Mouse (Mus musculus) midbrain, embryonic 16.5 days (tissue): ENCODE measurements around the gene Slc2a6. TPM values are rescaled to one million over a fixed set of nuclear protein-coding genes. Genes with fewer than 3 reads are reported as not detected.

ENCODE experiments used
- ATAC-seq: fragments of 200-750 bp; cut with Nextera tagmentation; 2 replicates; pipeline ENCODE4 v1.8.0; 2017; ENCODE audit warnings: moderate TSS enrichment
- H3K27ac ChIP-seq: fragments of 300-500 bp; sonication (generic); 2 replicates; pipeline ENCODE4 v1.5.1; 2014; ENCODE audit warnings: mild to moderate bottlenecking, low read length, mixed read lengths
- H3K27me3 ChIP-seq: fragments of 300-500 bp; sonication (generic); 2 replicates; pipeline ENCODE4 v1.6.1; 2014; ENCODE audit warnings: low read depth, low read length, mixed read lengths; ENCODE audit not compliant: control insufficient read depth, insufficient read depth
- H3K36me3 ChIP-seq: fragments of 300-500 bp; sonication (generic); 2 replicates; pipeline ENCODE4 v1.6.1; 2014; ENCODE audit warnings: mild to moderate bottlenecking, low read length, moderate library complexity, mixed read lengths; ENCODE audit not compliant: control insufficient read depth, insufficient read depth
- H3K4me1 ChIP-seq: fragments of 300-500 bp; sonication (generic); 2 replicates; pipeline ENCODE4 v1.6.1; 2014; ENCODE audit warnings: mild to moderate bottlenecking, low read length, mixed read lengths; ENCODE audit not compliant: control insufficient read depth, insufficient read depth
- H3K4me2 ChIP-seq: fragments of 300-500 bp; sonication (generic); 2 replicates; pipeline ENCODE4 v1.6.1; 2014; ENCODE audit warnings: mild to moderate bottlenecking, low read length, mixed read lengths
- H3K4me3 ChIP-seq: fragments of 300-500 bp; sonication (generic); 2 replicates; pipeline ENCODE4 v1.5.1; 2014; ENCODE audit warnings: low read depth, mild to moderate bottlenecking, low read length, moderate library complexity, mixed read lengths
- H3K9ac ChIP-seq: fragments of 300-500 bp; sonication (generic); 2 replicates; pipeline ENCODE4 v1.6.1; 2014; ENCODE audit warnings: low read depth, low read length, mixed read lengths
- H3K9me3 ChIP-seq: fragments of 300-500 bp; sonication (generic); replicated peaks from 2 replicates; pipeline ENCODE4 v1.6.1; 2014; ENCODE audit warnings: mild to moderate bottlenecking, low read length, mixed read lengths; ENCODE audit not compliant: control insufficient read depth, poor library complexity, severe bottlenecking
- WGBS: fragments of 180-500 bp; shearing (Covaris S2); extraction: QIAGEN DNeasy Blood & Tissue Kit; methylation state at CpG from one replicate; pipeline ENCODE4 v1.1.7; 2014; 5-methylcytosine and 5-hydroxymethylcytosine counted together
- polyA plus RNA-seq: library from polyadenylated mRNA; unstranded; fragments of >200 nt; fragmentation: Nextera tagmentation; extraction: Ambion mirVana; gene quantifications from 2 replicates; pipeline ENCODE4 v1.2.1, GENCODE M21; 2015

The Slc2a6 gene
- polyA plus RNA-seq, 1 experiment from 2014 or later = 12.8 TPM

DNA sequence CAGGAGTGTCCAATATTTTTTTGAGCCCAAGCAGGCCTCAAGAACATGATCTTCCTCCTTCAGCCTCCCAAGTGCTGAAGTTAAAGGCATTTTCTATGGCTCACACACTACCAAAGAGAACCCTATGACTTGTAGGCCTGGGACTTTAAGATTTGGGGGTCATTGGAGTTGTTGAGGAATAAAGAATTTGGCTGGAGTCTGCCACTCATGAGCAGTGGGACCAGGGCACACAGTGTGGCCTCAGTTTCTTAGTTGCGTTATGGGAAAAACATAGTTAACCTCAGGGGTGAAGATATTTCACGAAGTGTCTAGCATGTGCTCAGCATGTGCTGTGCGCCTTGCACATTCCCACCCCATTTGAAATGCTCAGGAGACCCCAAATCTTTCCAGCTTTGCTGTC lies 1.5 kb downstream of the Slc2a6 start:
- Histone ChIP-seq H3K4me1 (peaks cover 7% of the 10 kb centered on the region), H3K27ac (no peak overlapping the region), H3K9me3 (no peaks in the 10 kb centered on the region), H3K27me3 (no peaks in the 10 kb centered on the region; the same call in 1 of the 2 replicates), H3K36me3 (no peaks in the 10 kb centered on the region), H3K4me3 (no peak overlapping the region), H3K9ac (no peak overlapping the region), H3K4me2 (peak overlapping the region; percentile 81; the same call in 1 of the 2 replicates)
- 97% methylated on average over 3 of the region's 3 CpGs for WGBS
- no peak for ATAC-seq

DNA sequence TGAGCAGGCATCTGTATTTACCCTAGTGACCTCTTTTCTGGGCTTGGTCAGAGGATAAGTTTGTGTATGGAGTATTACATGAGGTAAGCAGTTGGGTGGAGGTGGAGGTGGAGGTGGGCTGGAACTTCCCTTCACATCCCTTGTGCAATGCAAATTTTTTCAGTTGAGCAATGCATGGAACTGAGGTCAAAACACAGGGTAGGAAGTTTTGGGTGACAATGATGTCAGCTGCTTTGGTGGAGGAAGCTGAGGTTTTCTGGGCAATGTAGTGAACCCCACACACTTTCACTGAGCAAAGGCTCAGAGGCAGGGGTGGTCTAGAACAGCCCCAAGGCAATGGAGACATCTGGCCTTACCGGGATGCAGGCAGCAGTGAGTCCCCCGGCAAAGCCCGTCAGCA lies 2.3 kb downstream of the Slc2a6 start:
- no peak overlapping the region for H3K4me2 ChIP-seq
- H3K9me3 ChIP-seq = no peaks in the 10 kb centered on the region
- H3K4me1 ChIP-seq = peaks cover 7% of the 10 kb centered on the region
- no peaks in the 10 kb centered on the region; the same call in 1 of the 2 replicates for H3K27me3 ChIP-seq
- WGBS = 85% methylated on average over 3 of the region's 3 CpGs
- no peak overlapping the region for H3K4me3 ChIP-seq
- H3K27ac ChIP-seq = no peak overlapping the region
- H3K36me3 ChIP-seq = no peaks in the 10 kb centered on the region
- H3K9ac ChIP-seq = no peak overlapping the region
- no peak for ATAC-seq

DNA sequence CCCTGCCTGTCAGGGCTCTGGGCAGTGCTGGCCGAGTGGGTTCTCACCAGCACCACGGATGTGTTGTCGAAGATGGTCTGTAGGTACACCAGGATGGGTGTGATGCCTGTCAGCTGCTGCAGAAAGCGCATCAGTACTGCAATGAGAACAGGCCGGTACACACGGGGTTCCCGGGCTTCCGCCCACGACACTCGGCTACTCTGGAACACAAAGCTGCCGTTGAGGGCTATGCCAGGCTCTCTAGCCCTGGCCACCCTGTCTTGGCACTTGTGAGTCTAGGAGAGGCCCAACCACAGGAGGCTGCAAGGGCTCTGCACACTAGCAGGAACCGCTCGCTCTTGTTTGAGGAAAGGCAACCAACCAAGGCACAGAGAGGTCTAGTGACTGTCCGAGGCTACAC lies 3.7 kb downstream of the Slc2a6 start:
- Histone ChIP-seq H3K4me1 (peaks cover 7% of the 10 kb centered on the region), H3K4me3 (no peak overlapping the region), H3K27me3 (no peaks in the 10 kb centered on the region), H3K4me2 (no peak overlapping the region), H3K36me3 (no peaks in the 10 kb centered on the region), H3K9me3 (no peaks in the 10 kb centered on the region), H3K27ac (no peak overlapping the region), H3K9ac (no peak overlapping the region)
- no peak for ATAC-seq
- 92% methylated on average over 14 of the region's 14 CpGs for WGBS

DNA sequence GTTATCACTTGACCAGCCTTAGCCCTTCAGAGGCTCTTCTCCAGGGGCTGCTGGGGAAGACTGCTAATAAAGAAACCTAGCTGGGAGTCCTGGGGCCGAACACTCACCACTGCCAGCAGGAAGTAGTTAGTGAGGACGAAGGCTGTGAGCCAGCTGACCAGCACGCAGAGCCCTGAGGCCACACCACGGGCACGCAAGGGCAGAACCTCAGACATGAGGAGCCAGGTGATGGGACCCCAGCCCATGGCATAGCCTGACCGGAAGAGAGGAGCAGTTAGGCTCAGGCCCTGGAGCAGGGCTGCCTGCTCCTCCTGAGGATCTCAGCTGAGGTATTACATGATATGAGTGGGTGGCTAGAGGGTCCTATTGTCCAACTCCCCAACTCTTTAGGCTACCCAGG lies 5.2 kb downstream of the Slc2a6 start:
- no peak for ATAC-seq
- Histone ChIP-seq H3K9ac (no peak overlapping the region), H3K9me3 (no peaks in the 10 kb centered on the region), H3K4me2 (no peak overlapping the region), H3K4me3 (no peak overlapping the region), H3K4me1 (peaks cover 2% of the 10 kb centered on the region; the same call in 1 of the 2 replicates), H3K27me3 (no peaks in the 10 kb centered on the region), H3K27ac (no peak overlapping the region), H3K36me3 (peaks cover 4% of the 10 kb centered on the region; the same call in 1 of the 2 replicates)
- 88% methylated on average over 6 of the region's 6 CpGs for WGBS

DNA sequence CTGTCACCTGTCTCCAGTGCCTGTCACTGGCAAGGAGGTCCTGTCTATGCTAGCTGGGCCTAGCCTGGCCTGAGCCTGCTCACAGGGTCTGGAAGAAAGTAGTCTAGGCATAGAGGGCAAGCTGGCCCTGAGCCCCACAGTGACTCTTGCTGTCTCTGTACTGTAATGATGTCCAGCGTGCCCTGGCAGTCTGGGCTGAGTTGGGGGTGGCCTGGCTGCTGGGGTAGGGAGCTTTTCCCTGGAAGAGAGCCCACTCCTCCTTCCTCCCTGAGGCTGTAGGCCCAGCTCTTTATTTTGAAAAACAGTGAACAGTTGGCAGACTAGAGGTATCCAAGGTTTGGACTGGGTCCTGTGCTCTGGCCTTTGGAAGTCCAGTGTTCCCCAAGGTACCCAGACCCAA lies 6.7 kb downstream of the Slc2a6 start:
- Histone ChIP-seq H3K4me3 (no peak overlapping the region), H3K9ac (no peak overlapping the region), H3K4me1 (no peaks in the 10 kb centered on the region), H3K4me2 (no peak overlapping the region), H3K27me3 (no peaks in the 10 kb centered on the region), H3K36me3 (peaks cover 4% of the 10 kb centered on the region; the same call in 1 of the 2 replicates), H3K9me3 (no peaks in the 10 kb centered on the region), H3K27ac (no peak overlapping the region)
- WGBS = 78% methylated on average over 1 of the region's 1 CpGs
- ATAC-seq = no peak

DNA sequence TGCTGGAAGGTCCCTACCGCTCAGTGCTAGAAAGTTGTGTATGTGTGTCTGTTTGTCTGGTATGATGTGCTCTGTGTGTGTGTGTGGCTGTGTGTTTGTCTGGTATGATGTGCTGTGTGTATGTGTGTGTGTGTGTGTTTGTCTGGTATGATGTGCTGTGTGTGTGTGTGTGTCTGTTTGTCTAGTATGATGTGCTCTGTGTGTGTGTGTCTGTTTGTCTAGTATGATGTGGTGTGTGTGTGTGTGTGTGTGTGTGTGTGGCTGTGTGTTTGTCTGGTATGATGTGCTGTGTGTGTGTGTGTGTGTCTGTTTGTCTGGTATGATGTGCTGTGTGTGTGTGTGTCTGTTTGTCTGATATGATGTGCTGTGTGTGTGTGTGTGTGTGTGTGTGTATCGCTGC lies 8.3 kb downstream of the Slc2a6 start:
- WGBS = 87% methylated on average over 2 of the region's 2 CpGs
- H3K9me3 ChIP-seq = no peaks in the 10 kb centered on the region
- H3K4me1 ChIP-seq = no peaks in the 10 kb centered on the region
- H3K9ac ChIP-seq = no peak overlapping the region
- H3K27ac ChIP-seq = no peak overlapping the region
- H3K4me2 ChIP-seq = no peak overlapping the region
- no peak for ATAC-seq
- no peaks in the 10 kb centered on the region for H3K27me3 ChIP-seq
- H3K36me3 ChIP-seq = peaks cover 10% of the 10 kb centered on the region; the same call in 1 of the 2 replicates
- no peak overlapping the region for H3K4me3 ChIP-seq

DNA sequence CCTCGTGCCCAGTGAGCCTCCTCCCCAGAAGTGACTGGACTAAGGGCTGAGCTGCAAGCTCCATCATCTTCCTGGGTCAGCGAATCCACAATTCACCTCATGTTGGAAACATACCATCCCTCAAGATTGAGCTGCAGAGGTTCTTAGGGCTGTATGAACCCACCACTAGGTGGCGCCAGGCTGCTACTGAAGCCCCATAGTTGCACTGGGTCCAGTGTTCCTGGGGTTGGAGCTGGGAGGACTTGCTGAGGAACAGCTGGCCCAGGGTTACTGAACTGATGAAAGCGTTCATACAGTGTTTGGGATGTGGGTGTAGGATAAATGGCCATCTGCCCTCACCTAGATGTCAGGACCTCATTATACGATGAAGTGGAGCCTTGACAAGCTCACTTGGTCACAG lies 10.0 kb downstream of the Slc2a6 start:
- H3K9me3 ChIP-seq = no peaks in the 10 kb centered on the region
- peaks cover 10% of the 10 kb centered on the region; the same call in 1 of the 2 replicates for H3K36me3 ChIP-seq
- no peaks in the 10 kb centered on the region for H3K4me1 ChIP-seq
- no peak overlapping the region for H3K9ac ChIP-seq
- no peak overlapping the region for H3K27ac ChIP-seq
- no peak for ATAC-seq
- no peaks in the 10 kb centered on the region for H3K27me3 ChIP-seq
- H3K4me3 ChIP-seq = no peak overlapping the region
- 49% methylated on average over 5 of the region's 5 CpGs for WGBS
- no peak overlapping the region for H3K4me2 ChIP-seq

DNA sequence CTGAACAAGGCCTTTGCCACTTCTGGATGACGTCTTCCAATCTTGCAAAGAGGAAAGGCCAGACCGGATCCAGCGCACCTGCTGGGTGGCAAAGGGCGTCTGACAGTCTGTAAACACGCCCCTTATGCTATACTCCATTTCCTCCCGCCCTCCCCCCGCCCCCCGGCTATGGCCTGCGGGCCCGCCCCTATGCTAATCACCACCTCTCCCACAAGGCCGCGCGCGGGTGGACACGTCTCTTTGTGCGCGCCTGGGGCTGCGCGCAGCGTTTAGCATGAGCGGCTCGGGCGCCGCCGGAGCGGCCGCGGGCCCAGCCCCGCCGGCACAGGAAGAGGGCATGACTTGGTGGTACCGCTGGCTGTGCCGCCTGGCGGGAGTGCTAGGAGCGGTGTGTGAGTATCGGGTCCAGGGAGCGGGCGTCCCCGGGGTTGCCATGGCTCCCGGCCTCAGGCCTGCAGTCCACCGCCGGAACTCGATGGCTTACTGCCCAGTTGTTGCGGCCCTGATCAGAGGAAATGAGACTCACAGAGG lies 18.0 kb downstream of the Slc2a6 start, which contains the start of gene Cacfd1:
Cacfd1 (plus strand) TSS at position 213 of the 531 bp plus-strand sequence.
- peak; percentile 93 for ATAC-seq
- under 1% methylated on average over 40 of the region's 43 CpGs for WGBS
- H3K36me3 ChIP-seq = peaks cover under 1% of the 10 kb centered on the region; the same call in 1 of the 2 replicates

DNA sequence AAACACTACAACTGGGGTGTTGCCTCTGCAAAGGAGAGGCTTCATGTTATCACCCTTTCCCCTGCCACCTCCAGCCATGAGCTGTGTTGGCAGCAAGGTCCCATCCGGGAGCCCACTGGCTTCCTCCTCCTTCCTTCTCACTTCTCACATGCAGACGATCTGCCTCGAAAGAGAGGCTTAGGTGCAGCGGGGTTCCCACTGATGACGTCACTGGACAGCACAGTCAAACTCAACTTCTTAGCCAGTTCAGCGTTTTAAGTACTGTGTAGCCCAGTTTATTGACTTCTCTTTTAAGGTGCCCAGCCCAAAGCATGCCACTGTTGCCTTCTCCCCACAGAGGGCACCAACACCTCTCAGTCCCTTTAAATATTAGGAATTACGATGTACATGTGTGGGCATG lies 20.1 kb downstream of the Slc2a6 start:
- Histone ChIP-seq H3K4me3 (no peak overlapping the region), H3K9ac (no peak overlapping the region), H3K27ac (no peak overlapping the region), H3K9me3 (no peaks in the 10 kb centered on the region), H3K27me3 (no peaks in the 10 kb centered on the region), H3K4me2 (no peak overlapping the region), H3K4me1 (peaks cover 19% of the 10 kb centered on the region), H3K36me3 (no peaks in the 10 kb centered on the region)
- WGBS = 68% methylated on average over 7 of the region's 7 CpGs
- ATAC-seq = no peak

More for the DNA sequence above, 18.0 kb downstream of the Slc2a6 start, which contains the start of gene Cacfd1:
- H3K9me3 ChIP-seq = no peaks in the 10 kb centered on the region
- no peaks in the 10 kb centered on the region for H3K27me3 ChIP-seq
- H3K9ac ChIP-seq = peak within 1 kb of the TSS; percentile 93
- peak within 1 kb of the TSS; percentile 88 for H3K27ac ChIP-seq
- peak within 1 kb of the TSS; percentile 67 for H3K4me3 ChIP-seq
- peaks cover 19% of the 10 kb centered on the region for H3K4me1 ChIP-seq
- peak within 1 kb of the TSS; percentile 82 for H3K4me2 ChIP-seq
